Mouse (Mus musculus) gonadal fat pad, adult 2 months (tissue): Measurements from ENCODE around the gene Rpl3l. TPM values are rescaled to one million over a fixed set of nuclear protein-coding genes. Genes with fewer than 3 reads are reported as not detected.
"Not testable (repeated sequence)": the region's sequence is repeated elsewhere in the genome, so short reads cannot be mapped to it uniquely, and the experiment has no call there.

ENCODE experiments used
- DNase-seq: peaks from one replicate; pipeline ENCODE4 v3.0.0-alpha.2; 2012; ENCODE audit warnings: low read depth
- polyA plus RNA-seq: library from polyadenylated mRNA; depleted of rRNA; stranded (reverse); fragments of >200 nt; gene quantifications from 2 replicates; pipeline ENCODE4 v1.2.3, GENCODE M21; 2012

Rpl3l gene
- polyA plus RNA-seq, 1 experiment = 31.1 TPM

DNA sequence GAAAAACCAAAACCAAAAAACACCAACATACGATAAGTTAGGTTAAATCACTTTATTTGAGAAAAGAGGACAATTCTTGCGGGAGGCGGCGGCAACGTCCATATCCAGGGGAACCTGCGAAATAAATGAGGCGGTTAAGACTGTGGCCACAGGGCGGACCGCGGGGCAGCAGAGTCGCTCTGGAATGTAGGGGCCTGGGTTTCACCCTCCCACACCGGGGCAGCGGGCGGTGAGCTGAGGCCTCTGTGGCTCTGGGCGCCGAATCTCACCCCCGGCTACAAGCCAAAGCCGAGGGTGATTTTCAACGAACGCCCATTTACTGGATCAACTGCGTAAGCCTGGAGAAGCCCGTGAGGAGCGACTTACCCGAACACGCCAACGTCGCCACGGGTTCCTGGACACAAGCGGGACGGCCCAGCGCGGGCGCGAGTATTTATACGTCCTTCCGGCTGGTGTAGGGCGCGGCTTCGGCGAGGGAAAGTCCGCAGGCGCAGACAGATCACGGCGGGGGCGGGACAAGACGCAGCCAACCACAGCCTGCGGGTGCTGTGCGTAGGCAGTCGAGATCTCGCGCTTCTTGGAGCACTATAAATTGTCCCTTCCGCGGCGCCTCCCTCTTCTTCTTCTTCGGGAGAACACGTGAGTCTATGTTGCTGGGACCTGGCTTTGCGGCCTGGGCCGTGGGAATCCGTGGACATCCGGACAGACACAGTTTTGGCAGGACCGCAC lies 8.0 kb upstream of the Rpl3l start:
- no peak for DNase-seq

DNA sequence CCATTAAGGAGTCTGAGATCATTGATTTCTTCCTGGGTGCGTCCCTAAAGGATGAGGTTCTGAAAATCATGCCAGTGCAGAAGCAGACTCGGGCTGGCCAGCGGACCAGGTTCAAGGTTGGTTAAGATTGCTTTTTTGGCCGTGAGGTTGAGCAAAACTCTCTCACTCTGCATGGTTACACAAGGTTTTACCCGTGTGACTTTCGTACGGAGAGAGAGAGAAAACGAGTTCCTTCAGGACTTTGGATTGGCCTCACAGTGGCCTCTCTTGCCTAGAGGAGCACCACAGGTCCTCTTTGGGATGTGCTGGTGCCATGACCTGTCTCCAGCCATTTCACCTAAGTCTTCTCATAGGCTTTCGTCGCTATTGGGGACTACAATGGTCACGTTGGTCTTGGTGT lies 7.0 kb upstream of the Rpl3l start:
- DNase-seq = not testable (repeated sequence)

DNA sequence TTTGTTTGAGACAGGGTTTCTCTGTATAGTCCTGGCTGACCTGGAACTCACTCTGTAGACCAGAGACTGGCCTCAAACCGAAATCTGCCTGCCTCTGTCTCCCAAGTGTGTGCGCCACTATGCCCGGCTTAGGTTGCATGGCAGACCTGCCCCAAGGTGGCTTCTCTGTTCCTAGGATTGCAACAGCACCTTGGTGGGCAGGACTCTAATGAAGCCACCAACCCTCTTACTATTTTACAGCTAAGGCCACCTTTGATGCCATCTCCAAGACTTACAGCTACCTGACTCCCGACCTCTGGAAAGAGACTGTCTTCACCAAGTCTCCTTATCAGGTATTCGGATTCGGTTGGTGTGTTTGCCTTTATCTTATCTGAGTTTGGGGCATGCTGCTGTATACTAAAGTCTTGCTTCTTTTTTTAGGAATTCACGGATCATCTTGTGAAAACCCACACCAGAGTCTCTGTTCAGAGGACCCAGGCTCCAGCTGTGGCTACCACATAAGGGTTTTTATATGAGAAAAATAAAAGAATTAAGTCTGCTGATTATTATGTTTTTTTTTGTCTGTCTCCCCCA lies 6.2 kb upstream of the Rpl3l start:
- DNase-seq = not testable (repeated sequence)

DNA sequence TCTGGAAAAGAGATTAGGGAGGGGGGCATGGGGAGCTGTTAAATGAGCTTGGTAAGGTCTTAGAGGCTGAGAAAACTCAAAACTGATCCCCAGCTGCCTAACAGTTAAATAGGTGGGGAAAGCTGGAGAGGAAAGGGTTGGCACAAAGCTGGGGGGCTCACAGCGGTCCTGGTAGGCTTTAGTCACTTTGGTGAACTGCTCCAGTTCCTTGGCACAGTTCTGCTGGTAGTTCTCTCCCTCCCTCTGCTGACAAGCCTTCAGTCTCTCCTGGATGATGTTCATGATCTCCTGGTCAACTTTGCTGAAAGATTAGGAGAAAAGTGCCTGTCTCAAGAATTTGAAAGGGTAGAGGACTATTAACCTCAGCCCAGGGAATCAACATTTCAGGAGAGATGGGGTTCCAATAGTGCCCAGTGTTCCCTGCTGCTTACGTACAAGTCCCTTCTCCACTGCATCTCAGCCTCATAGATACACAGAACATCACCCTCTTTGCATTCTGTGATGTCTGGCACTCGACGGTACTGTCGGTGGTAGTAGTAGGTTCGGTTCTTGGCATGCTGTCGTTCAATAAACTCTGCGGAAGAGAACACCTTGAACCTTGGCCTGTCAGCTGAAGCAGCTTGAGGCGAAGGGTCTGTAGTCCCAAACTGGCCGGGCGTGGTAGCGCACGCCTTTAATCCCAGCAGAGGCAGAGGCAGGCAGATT lies 5.2 kb upstream of the Rpl3l start:
- DNase-seq = no peak

DNA sequence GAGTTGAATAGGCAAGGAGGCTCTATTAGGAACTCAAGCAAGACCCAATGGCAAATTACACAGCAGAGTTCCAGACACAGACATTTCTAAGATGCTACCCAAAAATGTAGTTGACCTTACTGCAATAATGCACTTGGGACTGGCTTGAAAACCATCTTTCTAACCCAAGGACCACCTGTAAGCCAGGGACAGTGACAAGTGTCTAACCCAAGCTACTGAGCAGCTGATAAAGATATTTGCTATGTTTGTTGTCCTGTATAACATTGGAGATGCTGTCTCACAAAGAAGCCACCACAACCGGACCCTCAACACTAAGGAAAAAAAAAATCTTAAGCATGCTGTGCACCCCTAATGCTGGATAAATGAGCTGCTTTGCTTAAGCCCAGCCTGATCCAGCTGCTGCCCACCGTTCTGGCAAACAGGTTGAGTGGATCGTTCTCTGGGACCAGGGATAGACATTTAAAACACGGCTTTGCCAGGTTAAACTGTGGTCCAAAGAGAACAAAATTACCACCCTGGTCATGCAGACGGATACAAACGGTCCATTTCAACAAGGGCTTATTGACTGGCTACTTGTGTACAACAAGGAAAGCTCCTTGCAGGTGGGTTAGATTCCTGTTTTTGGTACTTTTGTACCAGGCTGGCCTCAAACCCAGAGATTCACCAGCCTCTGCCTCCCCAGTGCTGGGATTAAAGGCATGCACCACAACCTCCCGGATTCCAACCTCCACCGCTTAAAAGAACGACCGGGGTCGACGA lies 4.3 kb upstream of the Rpl3l start:
- no peak for DNase-seq

DNA sequence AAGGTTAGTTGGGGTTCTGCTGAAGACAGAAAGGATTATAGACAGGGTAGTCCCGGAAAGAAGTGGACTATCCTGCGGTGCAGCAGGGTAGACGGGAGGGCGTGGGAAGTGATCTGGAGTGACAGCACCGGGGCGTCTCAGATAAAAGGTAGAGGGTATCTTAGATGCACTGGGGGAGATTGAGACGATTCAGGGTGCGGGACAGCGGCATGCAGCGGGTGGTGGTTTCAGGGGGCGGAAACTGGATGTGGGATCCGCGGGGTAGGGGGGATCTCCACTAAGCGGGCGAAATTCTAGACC lies 3.8 kb upstream of the Rpl3l start:
- DNase-seq = no peak

DNA sequence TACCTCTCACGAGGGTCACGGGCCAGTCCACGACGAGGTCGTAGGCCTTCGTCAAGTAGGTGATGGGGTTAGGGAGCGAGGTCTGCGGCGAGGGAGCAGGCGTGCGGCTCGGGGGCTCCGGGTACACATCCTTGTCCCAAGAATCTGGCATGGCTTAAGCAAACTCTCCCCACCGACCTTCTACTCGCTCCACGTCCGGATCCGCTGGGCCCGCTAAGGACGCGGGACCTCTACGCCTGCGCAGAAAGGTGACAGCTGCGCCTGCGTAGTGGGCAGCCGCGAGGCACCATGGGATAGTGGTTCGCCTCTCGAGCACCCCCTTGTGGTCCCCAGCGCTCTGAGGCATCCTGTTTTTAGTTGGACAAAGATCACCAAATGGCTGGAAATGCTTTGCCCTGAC lies 3.4 kb upstream of the Rpl3l start, which contains the start of gene Ndufb10:
Ndufb10 (minus strand) TSS at position 295 of the 400 bp plus-strand sequence.
- no peak for DNase-seq

DNA sequence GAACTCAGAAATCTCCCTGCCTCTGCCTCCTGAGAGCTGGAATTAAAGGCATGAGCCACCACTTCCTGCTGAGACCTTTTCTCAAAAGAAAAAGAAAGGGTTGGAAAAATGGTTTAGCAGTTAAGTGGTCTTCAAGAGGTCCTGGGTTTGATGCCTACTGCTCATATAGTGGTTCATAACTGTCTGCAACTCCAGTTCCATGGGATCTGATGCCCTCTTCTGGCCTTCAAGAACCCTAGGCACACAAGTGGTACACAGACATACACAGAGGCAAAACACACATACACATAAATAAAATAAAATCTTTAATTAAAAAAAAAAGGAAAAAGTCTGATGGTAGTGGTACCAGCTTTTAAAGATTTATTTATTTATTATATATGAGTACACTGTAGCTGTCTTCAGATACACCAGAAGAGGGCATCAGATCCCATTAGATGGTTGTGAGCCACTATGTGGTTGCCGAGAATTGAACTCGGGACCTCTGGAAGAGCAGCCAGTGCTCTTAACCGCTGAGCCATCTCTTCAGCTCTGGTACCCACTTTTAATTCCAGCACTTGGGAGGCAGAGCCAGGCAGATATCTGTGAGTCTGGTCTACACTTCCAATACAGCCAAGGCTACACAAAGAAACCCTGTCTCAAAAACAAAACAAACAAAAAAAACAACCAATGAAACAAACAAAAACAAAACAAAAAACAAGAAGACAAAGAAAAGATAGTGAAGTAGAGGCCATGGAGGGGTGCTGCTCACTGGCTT lies 1.8 kb upstream of the Rpl3l start:
- no peak for DNase-seq

DNA sequence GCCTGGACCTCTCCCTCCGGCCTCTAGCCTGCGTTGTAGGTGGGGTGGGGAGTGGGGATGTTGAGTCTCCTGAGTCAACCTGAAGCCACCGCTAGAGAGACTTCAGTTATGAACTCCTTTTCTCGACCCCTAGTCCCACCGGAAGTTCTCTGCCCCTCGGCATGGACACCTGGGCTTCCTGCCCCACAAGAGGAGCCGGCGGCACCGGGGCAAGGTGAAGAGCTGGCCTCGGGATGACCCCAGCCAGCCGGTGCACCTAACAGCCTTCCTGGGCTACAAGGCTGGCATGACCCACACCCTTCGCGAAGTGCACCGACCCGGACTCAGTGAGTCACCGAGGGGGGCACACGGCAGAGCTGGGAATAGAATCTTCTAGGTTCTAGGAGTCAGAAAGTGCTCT lies 564 bp downstream of the Rpl3l start:
- DNase-seq = no peak

DNA sequence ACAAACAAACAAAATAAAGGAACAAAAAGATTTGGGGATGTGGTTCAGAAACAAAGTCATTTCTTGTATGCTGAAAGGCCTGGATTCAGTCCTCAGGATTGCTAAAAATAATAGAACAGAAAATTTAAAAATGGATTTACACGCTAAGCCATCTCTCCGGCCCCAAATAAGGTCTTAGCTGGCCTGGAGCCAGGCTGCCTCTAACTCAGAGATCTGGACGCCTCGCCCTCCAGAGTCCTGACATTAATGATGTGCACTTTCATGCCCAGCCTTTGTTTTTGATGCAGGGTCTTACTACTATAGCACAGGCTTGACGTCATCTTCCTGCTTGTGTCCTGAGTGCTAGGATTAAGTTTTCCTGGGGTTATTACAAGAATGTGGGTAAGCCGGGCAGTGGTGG lies 1.4 kb downstream of the Rpl3l start:
- no peak for DNase-seq

DNA sequence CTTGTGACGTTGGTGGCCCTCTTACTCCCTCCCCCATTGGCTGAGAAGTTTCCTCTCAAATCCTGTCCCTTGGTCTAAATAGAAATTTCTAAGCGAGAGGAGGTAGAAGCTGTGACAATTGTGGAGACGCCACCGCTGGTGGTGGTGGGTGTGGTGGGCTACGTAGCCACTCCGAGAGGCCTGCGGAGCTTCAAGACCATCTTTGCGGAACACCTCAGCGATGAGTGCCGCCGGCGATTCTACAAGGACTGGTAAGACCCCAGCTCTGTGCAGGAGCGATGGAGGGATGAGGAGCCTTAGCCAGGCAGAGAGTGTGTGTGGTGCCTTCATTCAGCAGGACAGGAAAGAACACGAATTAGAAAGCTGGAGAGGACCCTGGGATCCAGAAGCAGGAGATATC lies 3.2 kb downstream of the Rpl3l start:
- DNase-seq = no peak

DNA sequence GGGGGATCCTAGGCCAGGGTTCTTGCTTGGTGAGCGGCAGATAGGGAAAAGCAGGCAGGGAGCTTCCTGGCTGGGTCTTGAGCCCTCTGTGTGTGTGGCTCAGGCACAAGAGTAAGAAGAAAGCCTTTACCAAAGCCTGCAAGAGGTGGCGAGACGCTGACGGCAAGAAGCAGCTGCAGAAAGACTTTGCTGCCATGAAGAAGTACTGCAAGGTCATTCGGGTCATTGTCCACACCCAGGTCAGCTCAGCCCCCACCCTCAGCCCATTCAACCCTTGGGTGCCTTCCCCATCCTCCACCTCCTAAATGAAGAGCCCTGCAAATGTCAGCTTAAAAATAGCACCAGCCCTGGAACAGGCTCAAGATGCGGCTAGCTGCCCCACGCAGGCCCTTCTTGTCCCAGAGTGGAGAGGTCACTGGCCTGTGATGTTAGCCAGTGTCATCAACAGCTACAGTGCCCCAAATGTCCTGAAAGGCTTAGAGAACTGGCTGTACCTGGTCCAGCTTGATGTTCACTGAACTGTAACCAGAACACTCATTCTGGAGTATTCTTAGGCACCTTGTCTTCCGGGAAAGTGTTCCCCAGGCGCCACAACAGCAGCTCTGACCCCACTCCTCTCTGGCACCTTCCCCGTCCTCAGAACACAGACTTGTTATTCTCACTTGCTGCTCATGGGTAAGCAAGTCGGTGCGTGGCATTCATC lies 4.8 kb downstream of the Rpl3l start:
- DNase-seq = no peak

DNA sequence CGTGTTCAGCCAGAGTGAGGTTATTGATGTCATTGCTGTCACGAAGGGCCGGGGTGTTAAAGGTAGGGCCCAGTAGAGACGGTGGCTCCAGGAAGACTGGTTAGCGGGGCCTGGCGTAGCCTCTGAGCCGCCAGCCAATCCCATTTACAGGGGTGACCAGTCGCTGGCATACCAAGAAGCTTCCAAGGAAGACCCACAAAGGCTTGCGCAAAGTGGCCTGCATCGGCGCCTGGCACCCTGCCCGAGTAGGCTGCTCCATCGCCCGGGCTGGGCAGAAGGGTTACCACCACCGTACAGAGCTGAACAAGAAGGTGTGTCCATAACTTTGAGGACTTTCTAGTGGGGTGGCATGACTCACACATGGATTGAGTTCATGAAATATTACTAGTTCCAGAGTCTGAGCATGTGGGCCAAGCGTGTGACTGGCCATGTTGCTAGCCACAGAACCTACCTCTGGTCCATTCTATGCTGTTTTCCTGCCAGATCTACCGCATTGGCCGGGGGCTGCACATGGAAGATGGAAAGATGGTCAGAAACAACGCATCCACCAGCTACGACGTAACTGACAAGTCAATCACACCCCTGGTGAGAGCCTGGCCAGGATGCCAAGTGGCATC lies 5.9 kb downstream of the Rpl3l start:
- no peak for DNase-seq

DNA sequence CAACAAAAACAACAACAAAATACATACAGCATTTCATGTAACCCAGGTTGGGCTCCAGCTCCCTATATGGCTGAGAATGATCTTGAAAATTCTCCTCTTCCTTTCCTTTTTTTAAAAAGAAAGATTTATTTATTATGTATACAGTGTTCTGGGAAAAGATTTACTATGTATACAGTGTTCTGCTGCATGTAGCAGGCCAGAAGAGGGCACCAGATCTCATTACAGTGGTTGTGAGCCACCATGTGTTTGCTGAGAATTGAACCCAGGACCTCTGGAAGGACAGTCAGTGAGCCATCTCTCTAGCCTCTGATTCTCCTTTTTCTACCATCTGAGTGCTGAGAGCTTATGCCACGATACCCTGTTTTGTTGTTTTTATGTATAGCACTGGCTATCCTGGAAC lies 6.9 kb downstream of the Rpl3l start:
- DNase-seq = no peak

DNA sequence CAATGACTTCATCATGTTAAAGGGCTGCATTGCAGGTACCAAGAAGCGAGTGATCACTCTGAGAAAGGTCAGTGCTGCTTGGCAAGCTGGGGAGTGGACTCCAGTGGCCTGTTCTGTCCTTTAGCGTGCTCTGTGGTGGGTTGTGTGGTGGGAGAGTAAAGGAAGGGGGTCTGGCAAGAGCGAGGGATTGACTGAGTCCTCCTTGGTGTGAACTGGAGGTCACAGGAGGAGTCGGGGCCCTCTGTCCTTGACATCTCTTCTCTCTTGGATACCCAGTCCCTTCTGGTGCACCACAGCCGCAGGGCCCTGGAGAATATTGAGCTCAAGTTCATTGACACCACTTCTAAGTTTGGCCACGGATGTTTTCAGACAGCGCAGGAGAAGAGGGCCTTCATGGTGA lies 7.8 kb downstream of the Rpl3l start:
- DNase-seq = no peak

DNA sequence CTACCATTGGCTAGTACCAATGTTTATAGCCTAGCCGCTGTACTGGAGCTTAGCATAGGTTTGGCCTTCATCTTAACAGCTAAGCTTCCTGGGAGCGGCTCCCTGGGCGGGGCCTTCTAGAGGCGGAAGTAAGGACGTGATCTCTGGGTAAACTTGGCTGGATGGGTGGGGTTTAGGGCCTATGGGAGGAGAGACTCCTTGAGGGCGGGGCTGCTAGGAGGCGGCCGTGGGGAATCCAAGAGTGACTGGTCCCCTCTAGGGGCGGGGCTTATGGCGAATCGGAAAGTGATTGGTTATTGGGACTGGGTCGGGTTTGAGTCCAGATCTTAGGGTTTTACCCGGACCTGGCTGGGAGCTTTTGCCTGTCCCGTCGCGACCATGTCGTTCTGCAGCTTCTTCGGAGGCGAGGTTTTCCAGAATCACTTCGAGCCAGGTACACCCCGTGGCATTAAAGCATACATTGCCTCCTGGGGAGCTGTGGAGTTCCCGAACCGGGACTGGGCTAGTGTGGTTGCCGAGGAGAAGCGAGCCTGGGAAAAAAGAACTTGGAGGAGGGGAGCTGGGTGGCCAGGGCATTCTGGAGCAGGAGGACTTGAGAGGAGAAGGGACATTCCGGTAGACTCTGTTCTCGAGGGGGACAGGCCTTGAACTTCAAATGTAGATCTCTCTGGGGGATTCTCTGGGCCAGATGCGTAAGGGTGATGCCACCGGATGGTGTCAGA lies 8.9 kb downstream of the Rpl3l start, which contains the start of gene Msrb1:
Msrb1 (plus strand) TSS at position 313 of the 722 bp plus-strand sequence.
- peak; percentile 89 for DNase-seq

DNA sequence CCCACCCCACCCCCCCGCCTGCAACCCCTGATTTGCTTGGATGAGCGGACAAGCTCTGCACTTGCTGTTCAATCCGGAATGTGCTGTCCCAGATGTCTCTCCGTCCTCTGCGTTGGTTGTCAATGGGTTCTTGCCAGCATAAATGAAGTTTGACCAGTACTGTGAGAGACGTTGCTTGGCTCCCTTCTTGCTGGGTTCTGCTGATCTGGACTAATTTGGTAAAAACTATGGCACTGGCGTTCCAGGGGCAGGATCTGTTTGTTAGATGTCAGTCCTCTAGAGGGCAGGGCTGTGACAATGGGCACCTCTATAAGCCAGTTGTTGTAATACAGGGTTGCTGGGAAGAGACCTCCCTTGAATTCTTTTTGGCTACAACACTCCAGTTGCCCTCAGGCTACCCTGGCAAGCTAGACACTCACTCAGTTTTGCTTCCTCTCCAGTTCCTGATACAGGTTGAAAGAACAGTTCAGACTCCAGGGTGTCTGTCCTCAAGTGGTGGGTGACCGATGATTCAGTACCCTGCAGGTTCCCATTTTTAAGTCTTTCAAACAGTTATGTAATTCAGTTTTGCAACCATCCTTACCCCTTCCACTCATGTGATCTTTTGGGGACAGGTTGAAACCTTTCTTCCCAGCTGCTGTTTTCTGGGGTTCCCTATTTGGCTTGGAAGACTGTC lies 9.7 kb downstream of the Rpl3l start:
- DNase-seq = no peak

DNA sequence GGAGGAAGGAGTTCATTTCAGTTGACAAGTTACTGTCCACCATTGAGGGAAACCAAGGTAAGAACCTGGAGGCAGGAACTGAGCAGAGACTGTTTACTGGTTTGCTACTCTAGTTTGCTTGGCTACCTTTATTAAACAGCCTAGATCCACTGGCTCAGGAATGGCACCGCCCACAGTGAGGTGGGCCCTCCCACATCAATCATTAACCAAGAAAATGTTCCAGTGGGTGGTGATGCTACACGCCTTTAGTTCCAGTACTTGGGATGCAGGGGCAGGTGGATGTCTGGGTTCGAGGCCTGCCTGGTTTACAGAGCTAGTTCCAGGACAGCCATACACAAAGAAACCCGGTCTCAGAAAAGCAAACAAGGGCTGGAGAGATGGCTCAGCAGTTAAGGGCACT lies 10.6 kb downstream of the Rpl3l start:
- no peak for DNase-seq

DNA sequence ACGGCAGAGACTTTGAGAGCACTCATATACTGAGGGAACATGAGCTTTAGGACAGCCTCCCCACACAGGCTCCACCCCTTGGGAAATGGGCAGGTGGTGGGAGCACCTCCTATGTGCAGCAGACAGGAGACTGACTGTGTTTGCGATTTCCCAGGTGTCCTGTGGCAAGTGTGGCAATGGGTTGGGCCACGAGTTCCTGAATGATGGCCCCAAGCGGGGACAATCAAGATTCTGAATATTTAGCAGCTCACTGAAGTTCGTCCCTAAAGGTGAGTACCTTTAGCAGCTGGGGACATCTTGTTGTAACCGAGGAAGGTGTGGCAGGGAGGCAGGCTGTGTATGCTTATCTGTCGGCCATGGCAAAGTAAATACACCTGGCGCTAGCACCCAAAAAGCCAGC lies 12.3 kb downstream of the Rpl3l start:
- DNase-seq = no peak
